Mouse (Mus musculus): ENCODE results near the gene Cav1. TPM values are rescaled to one million over a fixed set of nuclear protein-coding genes. Genes with fewer than 3 reads are reported as not detected.

Cav1 gene
- polyA plus RNA-seq, 2 experiments, result 94.5 to 172 TPM

DNA sequence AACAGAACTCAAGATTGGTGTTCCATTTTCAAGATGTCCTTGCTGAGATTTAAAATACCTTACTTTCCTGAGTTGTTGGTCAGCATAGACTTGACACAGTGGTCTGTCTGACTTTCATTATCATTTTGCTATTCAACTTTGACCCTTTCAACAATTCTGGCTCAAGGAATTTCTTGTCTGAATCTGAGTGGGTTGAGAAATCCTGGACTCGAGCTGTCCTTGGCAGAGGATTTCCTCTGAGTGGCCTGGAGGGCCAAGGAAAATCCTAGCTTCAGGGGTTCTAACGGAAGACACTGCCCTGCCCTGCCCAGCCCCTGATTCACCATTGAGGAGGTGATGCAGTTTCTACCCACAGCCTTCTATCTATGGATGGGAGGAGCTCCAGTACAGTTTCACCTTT is 2.5 kb downstream of the Cav1 start:
- no peak for DNase-seq (ENCODE audit: low spot score)
- H3K27me3 ChIP-seq (ENCODE audit: control insufficient read depth, insufficient read depth, low read length), result peaks cover 10% of the 10 kb centered on the region; the same call in 1 of the 2 replicates
- no peak overlapping the region for H3K4me3 ChIP-seq (replicated peaks; ENCODE audit: low read length)
- no peak for TF ChIP-seq POLR2A (IDR thresholded peaks at IDR 0.05; ENCODE audit: borderline replicate concordance, extremely low read depth, insufficient read depth, insufficient read length)
- H3K4me1 ChIP-seq (ENCODE audit: control insufficient read depth, insufficient read depth, low read length), result peaks cover 6% of the 10 kb centered on the region
- no peak overlapping the region for H3K27ac ChIP-seq (replicated peaks; ENCODE audit: low read depth, low read length)
- 41% methylated on average over 2 of the region's 2 CpGs for WGBS
- H3K9ac ChIP-seq (ENCODE audit: low read depth, low read length, severe bottlenecking), result no peak overlapping the region
- H3K36me3 ChIP-seq (ENCODE audit: control insufficient read depth, insufficient read depth, low read length), result no peaks in the 10 kb centered on the region
- no peak for ATAC-seq (ENCODE audit: low FRiP score, low read depth)
- 0 out of 2 replicates have a peak overlapping the region, but pooled peaks have one; percentile 8 for H3K4me2 ChIP-seq (replicated peaks; ENCODE audit: low read depth, low read length, severe bottlenecking)
- H3K9me3 ChIP-seq (ENCODE audit: control insufficient read depth, low read length), result no peaks in the 10 kb centered on the region

DNA sequence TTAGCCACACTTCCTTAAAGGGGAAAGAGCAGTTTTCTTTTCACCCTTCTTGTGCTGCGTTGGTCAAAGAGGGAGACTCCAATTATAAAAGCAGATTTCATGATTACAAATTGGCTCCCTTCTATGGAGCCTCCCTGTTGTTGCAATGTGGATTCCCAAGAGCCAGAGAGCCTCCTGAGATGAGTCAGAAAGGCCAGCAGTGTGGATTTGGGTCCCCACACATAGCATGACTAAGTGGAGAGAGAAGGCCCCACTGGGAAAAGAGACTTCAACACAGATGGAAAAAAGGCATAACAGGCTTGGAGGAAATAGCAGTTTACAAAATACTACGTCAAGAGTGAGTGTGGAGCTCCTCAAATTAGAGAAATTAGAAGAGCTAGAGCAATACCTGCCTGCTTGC is 3.1 kb downstream of the Cav1 start:
- Histone ChIP-seq H3K4me3 (replicated peaks; ENCODE audit: low read length) (no peak overlapping the region), H3K27ac (replicated peaks; ENCODE audit: low read depth, low read length) (no peak overlapping the region), H3K27me3 (ENCODE audit: control insufficient read depth, insufficient read depth, low read length) (peaks cover 10% of the 10 kb centered on the region; the same call in 1 of the 2 replicates), H3K4me1 (ENCODE audit: control insufficient read depth, insufficient read depth, low read length) (peaks cover 6% of the 10 kb centered on the region), H3K9me3 (ENCODE audit: control insufficient read depth, low read length) (no peaks in the 10 kb centered on the region), H3K9ac (ENCODE audit: low read depth, low read length, severe bottlenecking) (no peak overlapping the region), H3K36me3 (ENCODE audit: control insufficient read depth, insufficient read depth, low read length) (no peaks in the 10 kb centered on the region), H3K4me2 (replicated peaks; ENCODE audit: low read depth, low read length, severe bottlenecking) (no peak overlapping the region)
- DNase-seq (ENCODE audit: low spot score) (no peak), ATAC-seq (ENCODE audit: low FRiP score, low read depth) (no peak)
- WGBS, result 66% methylated on average over 2 of the region's 2 CpGs
- TF ChIP-seq POLR2A (IDR thresholded peaks at IDR 0.05; ENCODE audit: borderline replicate concordance, extremely low read depth, insufficient read depth, insufficient read length), result no peak

DNA sequence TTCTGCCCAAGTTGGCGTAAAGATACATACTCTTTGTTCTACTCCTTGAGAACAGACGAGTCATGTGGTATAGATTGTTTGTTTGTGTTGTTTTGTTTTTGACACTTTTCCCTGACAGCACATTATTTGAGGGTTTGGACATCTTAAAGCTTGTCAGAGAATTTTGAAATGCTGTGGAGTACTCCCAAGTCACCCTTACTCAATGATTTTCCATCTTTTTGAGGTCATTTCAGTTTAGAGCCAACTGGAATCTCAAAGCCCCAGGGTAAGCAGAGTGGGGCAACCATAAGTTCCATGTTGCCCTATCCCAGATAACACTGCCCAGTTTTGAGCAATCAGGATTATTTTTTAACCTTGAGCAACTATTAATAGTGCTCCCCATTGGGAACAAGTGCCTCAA is 8.1 kb downstream of the Cav1 start:
- Histone ChIP-seq H3K36me3 (ENCODE audit: control insufficient read depth, insufficient read depth, low read length) (no peaks in the 10 kb centered on the region), H3K4me2 (replicated peaks; ENCODE audit: low read depth, low read length, severe bottlenecking) (no peak overlapping the region), H3K4me1 (ENCODE audit: control insufficient read depth, insufficient read depth, low read length) (0 out of 2 replicates have a peak, but pooled peaks cover 13% of the 10 kb centered on the region), H3K9me3 (ENCODE audit: control insufficient read depth, low read length) (no peaks in the 10 kb centered on the region), H3K27me3 (ENCODE audit: control insufficient read depth, insufficient read depth, low read length) (no peaks in the 10 kb centered on the region), H3K27ac (replicated peaks; ENCODE audit: low read depth, low read length) (no peak overlapping the region), H3K4me3 (replicated peaks; ENCODE audit: low read length) (no peak overlapping the region), H3K9ac (ENCODE audit: low read depth, low read length, severe bottlenecking) (no peak overlapping the region)
- WGBS, result 91% methylated on average over 2 of the region's 2 CpGs
- ATAC-seq (ENCODE audit: low FRiP score, low read depth), result no peak
- no peak for DNase-seq (ENCODE audit: low spot score)
- TF ChIP-seq POLR2A (IDR thresholded peaks at IDR 0.05; ENCODE audit: borderline replicate concordance, extremely low read depth, insufficient read depth, insufficient read length), result no peak

DNA sequence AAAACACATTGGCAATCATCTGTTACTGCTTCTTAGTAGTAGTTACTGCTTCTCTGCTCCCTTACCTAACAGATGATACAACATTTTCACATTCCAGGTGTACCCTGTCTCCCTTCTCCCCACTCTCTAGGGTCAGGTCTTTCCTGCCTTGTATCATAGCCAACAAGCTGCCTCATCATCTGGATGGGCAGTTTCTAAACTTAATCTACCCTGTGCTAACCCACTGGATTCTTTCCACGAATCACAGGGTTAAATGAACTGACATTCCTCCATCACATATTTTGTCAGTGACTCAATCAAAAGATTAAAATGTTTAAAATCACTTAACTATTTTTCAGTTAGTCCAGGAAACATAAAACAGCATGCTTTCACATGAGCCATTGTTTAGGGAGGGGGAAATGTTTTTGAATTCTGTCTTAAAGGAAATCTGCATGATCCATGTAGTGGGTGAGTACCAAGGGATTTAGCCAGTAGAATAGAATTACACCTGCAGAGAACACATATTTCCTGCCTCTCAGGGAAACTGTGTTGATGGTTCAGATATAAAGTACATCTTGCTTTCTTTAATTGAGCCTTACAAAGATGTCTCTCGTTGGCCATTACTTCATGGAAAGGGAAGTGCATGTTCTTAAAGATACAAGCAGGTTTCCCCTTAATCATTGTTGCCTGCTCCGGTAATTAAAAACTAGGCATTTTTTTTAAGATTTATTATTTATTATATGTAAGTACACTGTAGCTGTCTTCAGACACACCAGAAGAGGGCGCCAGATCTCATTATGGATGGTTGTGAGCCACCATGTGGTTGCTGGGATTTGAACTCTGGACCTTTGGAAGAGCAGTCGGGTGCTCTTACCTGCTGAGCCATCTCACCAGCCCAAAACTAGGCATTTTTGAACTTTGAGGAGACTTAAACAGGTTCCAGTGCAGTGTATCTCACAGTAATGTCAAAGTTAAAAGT is 8.8 kb downstream of the Cav1 start:
- Histone ChIP-seq H3K4me2 (replicated peaks; ENCODE audit: low read depth, low read length, severe bottlenecking) (no peak overlapping the region), H3K4me1 (ENCODE audit: control insufficient read depth, insufficient read depth, low read length) (0 out of 2 replicates have a peak, but pooled peaks cover 13% of the 10 kb centered on the region), H3K9ac (ENCODE audit: low read depth, low read length, severe bottlenecking) (no peak overlapping the region), H3K36me3 (ENCODE audit: control insufficient read depth, insufficient read depth, low read length) (no peaks in the 10 kb centered on the region), H3K27ac (replicated peaks; ENCODE audit: low read depth, low read length) (no peak overlapping the region), H3K27me3 (ENCODE audit: control insufficient read depth, insufficient read depth, low read length) (no peaks in the 10 kb centered on the region), H3K9me3 (ENCODE audit: control insufficient read depth, low read length) (no peaks in the 10 kb centered on the region), H3K4me3 (replicated peaks; ENCODE audit: low read length) (no peak overlapping the region)
- no peak for TF ChIP-seq POLR2A (IDR thresholded peaks at IDR 0.05; ENCODE audit: borderline replicate concordance, extremely low read depth, insufficient read depth, insufficient read length)
- no peak for ATAC-seq (ENCODE audit: low FRiP score, low read depth)
- 71% methylated on average over 5 of the region's 5 CpGs for WGBS
- no peak for DNase-seq (ENCODE audit: low spot score)

DNA sequence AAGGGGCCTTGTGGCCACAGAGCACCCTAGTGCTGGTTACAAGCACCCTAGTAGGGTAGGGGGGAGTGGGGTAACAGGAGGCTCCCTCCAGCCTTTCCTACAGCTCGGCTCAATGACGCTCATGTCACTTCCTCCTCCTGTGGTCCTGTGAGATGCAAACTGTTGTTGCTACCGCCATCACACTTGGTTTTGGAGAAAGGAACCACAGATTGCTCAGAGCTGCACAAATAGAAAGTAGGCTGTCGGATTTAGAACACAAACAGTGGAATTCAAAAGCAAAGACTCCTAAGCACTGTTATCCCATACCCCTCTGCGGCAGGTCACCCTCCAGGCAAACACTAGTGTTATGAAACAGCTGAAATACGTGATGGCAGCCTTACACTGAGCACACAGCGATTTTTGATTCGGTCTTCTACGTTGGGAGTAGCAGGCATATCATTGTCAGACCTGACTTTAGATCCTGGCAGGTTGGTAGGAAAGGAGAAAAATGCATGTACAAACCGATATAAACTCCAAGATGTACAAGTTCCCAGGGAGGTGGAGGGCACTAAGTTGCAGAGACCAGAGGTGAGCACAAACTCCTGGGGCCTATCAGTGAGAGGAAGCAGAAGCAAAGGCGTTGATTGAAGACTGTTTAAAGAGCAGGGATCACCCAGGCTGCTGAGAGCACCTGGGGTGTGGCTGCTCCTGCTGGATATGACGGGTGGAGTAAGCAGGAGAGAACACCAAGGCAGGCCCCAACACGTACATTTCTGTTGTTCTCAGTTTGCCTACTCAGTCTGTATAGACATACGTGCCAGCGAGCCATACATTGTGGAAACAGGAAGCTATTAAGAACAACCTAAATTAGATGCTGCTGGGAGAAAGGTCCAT is 10.4 kb downstream of the Cav1 start:
- no peaks in the 10 kb centered on the region for H3K36me3 ChIP-seq (ENCODE audit: control insufficient read depth, insufficient read depth, low read length)
- no peak overlapping the region for H3K9ac ChIP-seq (ENCODE audit: low read depth, low read length, severe bottlenecking)
- 61% methylated on average over 15 of the region's 15 CpGs for WGBS
- TF ChIP-seq POLR2A (IDR thresholded peaks at IDR 0.05; ENCODE audit: borderline replicate concordance, extremely low read depth, insufficient read depth, insufficient read length), result no peak
- peak; percentile 65 for DNase-seq (ENCODE audit: low spot score)
- no peak for ATAC-seq (ENCODE audit: low FRiP score, low read depth)
- 0 out of 2 replicates have a peak overlapping the region, but pooled peaks have one; percentile 8 for H3K27ac ChIP-seq (replicated peaks; ENCODE audit: low read depth, low read length)
- no peak overlapping the region for H3K4me2 ChIP-seq (replicated peaks; ENCODE audit: low read depth, low read length, severe bottlenecking)
- H3K9me3 ChIP-seq (ENCODE audit: control insufficient read depth, low read length), result no peaks in the 10 kb centered on the region
- H3K4me3 ChIP-seq (replicated peaks; ENCODE audit: low read length), result no peak overlapping the region
- H3K4me1 ChIP-seq (ENCODE audit: control insufficient read depth, insufficient read depth, low read length), result 0 out of 2 replicates have a peak, but pooled peaks cover 13% of the 10 kb centered on the region
- H3K27me3 ChIP-seq (ENCODE audit: control insufficient read depth, insufficient read depth, low read length), result no peaks in the 10 kb centered on the region

Measured in limb, embryonic 14.5 days (tissue).